Mouse (Mus musculus): ENCODE results near the gene Olfr693.

GRCm38 (mm10) chr7:106645261-106645660, 35.1 kb downstream of the Olfr693 start:
- TF ChIP-seq CTCF (IDR thresholded peaks at IDR 0.05; ENCODE audit: low read depth, low read length) (no peak), TAL1 (conservative IDR thresholded peaks at IDR 0.05; ENCODE audit: low read depth, low read length) (no peak), GATA1 (IDR thresholded peaks at IDR 0.05; ENCODE audit: borderline replicate concordance, low read length) (no peak), POLR2AphosphoS5 (IDR thresholded peaks at IDR 0.05; ENCODE audit: insufficient replicate concordance, low read depth, low read length) (no peak), GATA2 (IDR thresholded peaks at IDR 0.05; ENCODE audit: borderline replicate concordance, low read depth, low read length) (no peak)

Data from G1E (cell line).